Mouse (Mus musculus) forebrain, embryonic 12.5 days (tissue): ENCODE measurements around the gene Ssc4d. TPM values are rescaled to one million over a fixed set of nuclear protein-coding genes. Genes with fewer than 3 reads are reported as not detected.

Source experiments
- ATAC-seq: fragments of 200-750 bp; cut with Nextera tagmentation; 2 replicates; pipeline ENCODE4 v1.8.0; 2017; ENCODE audit warnings: moderate TSS enrichment; ENCODE audit not compliant: low FRiP score
- H3K27ac ChIP-seq: fragments of 300-500 bp; sonication (generic); 2 replicates; pipeline ENCODE4 v1.5.1; 2016; ENCODE audit warnings: mild to moderate bottlenecking
- H3K27me3 ChIP-seq: fragments of 300-500 bp; sonication (generic); 2 replicates; pipeline ENCODE4 v1.6.1; 2016; ENCODE audit warnings: mild to moderate bottlenecking
- H3K36me3 ChIP-seq: fragments of 300-500 bp; sonication (generic); replicated peaks from 2 replicates; pipeline ENCODE4 v1.6.1; 2016; ENCODE audit warnings: mild to moderate bottlenecking
- H3K4me1 ChIP-seq: fragments of 300-500 bp; sonication (generic); 2 replicates; pipeline ENCODE4 v1.6.1; 2016
- H3K4me2 ChIP-seq: fragments of 300-500 bp; sonication (generic); 2 replicates; pipeline ENCODE4 v1.6.1; 2016; ENCODE audit warnings: mild to moderate bottlenecking, moderate library complexity
- H3K4me3 ChIP-seq: fragments of 300-500 bp; sonication (generic); replicated peaks from 2 replicates; pipeline ENCODE4 v1.5.1; 2016; ENCODE audit warnings: mild to moderate bottlenecking
- H3K9ac ChIP-seq: fragments of 300-500 bp; sonication (generic); 2 replicates; pipeline ENCODE4 v1.6.1; 2016; ENCODE audit warnings: mild to moderate bottlenecking
- H3K9me3 ChIP-seq: fragments of 300-500 bp; sonication (generic); 2 replicates; pipeline ENCODE4 v1.6.1; 2016
- WGBS: fragments of 180-500 bp; shearing (Covaris S2); methylation state at CpG from one replicate; pipeline ENCODE4 v1.1.7; 2016; 5-methylcytosine and 5-hydroxymethylcytosine counted together
- polyA plus RNA-seq: library from polyadenylated mRNA; unstranded; fragments of >200 nt; fragmentation: Nextera tagmentation; extraction: Ambion mirVana; gene quantifications from 2 replicates; pipeline ENCODE4 v1.2.1, GENCODE M21; 2016

Gene Ssc4d
- polyA plus RNA-seq, 1 experiment from 2014 or later, result 1.1 TPM

DNA sequence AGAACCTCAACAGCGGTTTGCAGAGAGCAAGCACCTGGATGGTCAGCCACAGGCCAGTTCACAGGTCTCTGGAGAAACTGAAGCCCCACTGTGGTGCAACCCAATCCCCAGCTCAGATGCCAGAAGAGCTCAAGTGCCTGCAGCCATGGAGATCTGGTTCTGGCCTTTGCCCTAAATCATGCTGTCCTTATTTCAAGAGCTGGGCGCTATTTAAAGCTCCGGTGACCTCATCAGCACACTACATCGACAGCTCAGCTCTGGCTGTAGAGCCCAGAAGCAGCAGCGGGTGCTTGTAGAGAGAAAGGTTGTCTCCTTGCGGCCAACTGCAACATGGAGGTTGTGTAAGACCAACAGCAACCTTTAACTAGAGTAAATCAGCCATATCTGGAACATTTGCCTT, 60.2 kb downstream of the Ssc4d start:
- H3K9ac ChIP-seq, result no peak overlapping the region
- peaks cover 2% of the 10 kb centered on the region; the same call in 1 of the 2 replicates for H3K4me1 ChIP-seq
- WGBS, result 96% methylated on average over 6 of the region's 6 CpGs
- no peaks in the 10 kb centered on the region for H3K9me3 ChIP-seq
- ATAC-seq, result no peak
- H3K4me2 ChIP-seq, result no peak overlapping the region
- no peak overlapping the region for H3K4me3 ChIP-seq
- H3K27me3 ChIP-seq, result no peaks in the 10 kb centered on the region
- H3K36me3 ChIP-seq, result peaks cover 83% of the 10 kb centered on the region
- H3K27ac ChIP-seq, result no peak overlapping the region

DNA sequence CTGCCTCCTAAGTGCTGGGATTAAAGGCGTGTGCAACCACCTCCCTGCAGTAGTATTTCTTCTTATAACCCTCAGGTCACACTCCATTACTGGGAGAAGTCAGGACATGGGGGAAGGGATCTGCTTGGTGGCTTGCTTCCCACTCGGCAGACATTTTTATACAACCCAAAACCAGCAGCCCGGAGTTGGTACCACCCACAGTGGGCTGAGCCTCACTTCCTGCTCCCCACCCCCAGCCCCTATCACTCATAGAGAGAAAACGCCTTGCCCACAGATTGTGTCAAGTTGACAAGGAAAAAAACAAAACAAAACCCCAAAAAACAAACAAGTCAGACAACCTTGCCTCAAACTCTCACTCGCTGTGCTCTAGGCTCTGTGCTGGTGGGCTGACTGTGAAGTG, 61.1 kb downstream of the Ssc4d start:
- H3K9ac ChIP-seq, result no peak overlapping the region
- peaks cover 81% of the 10 kb centered on the region for H3K36me3 ChIP-seq
- no peak for ATAC-seq
- no peaks in the 10 kb centered on the region for H3K9me3 ChIP-seq
- H3K4me3 ChIP-seq, result no peak overlapping the region
- H3K27me3 ChIP-seq, result no peaks in the 10 kb centered on the region
- H3K27ac ChIP-seq, result no peak overlapping the region
- H3K4me2 ChIP-seq, result no peak overlapping the region
- WGBS, result 89% methylated on average over 5 of the region's 5 CpGs
- peaks cover 6% of the 10 kb centered on the region for H3K4me1 ChIP-seq

DNA sequence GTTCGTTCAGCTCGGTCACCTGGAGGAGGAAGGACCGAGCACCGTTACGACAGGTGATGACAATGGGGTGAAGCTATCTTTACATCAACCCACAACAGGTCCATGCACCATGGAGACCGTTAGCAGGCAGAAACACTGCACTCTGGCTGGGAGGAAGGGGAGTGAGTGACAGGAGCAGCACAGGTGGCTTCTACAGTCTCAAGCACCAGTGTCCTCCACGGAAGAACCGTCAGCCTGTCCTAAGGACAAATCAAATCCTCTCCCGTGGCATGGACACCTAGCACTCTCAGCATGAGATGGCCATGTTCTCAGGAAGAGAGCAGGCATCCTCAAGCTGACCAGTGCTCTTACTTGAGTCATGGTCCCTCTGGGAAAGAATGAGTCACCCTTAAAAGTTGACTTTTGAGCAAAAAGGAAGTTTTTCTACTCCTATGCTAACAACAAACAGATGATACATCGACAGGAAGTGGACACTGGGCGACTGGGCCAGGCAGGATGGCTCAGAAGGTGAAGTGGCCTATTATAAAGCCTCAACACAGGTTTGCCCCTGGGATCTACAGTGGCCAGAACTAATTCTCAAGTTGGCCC, 62.6 kb downstream of the Ssc4d start:
- no peak for ATAC-seq
- Histone ChIP-seq H3K9ac (no peak overlapping the region), H3K4me2 (no peak overlapping the region), H3K4me3 (no peak overlapping the region), H3K9me3 (no peaks in the 10 kb centered on the region), H3K27me3 (no peaks in the 10 kb centered on the region), H3K27ac (no peak overlapping the region), H3K4me1 (peaks cover 9% of the 10 kb centered on the region), H3K36me3 (peaks cover 81% of the 10 kb centered on the region)
- WGBS, result 92% methylated on average over 11 of the region's 11 CpGs

DNA sequence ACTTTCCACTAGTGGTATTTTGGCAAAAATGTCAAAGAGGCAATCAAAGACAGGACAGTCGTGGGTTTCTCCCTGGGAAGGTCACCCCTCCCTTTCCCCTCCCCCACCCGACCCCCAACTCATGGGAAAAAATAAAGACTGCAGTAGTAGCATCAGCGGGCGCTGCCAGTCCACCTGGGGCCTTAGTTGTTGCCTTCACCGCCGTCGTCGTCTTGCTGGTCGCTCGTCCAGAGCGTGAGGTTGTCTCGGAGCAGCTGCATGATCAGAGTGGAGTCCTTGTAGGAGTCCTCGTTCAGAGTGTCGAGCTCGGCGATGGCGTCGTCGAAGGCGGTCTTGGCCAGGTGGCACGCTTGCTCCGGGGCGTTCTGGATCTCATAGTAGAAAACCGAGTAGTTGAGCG, 63.5 kb downstream of the Ssc4d start:
- Histone ChIP-seq H3K4me1 (peaks cover 9% of the 10 kb centered on the region), H3K27me3 (no peaks in the 10 kb centered on the region), H3K9ac (no peak overlapping the region), H3K9me3 (no peaks in the 10 kb centered on the region), H3K36me3 (peaks cover 76% of the 10 kb centered on the region), H3K4me3 (no peak overlapping the region), H3K4me2 (no peak overlapping the region), H3K27ac (no peak overlapping the region)
- ATAC-seq, result no peak
- 94% methylated on average over 25 of the region's 25 CpGs for WGBS

Other genes with a start within 250 kb of the Ssc4d start
- gene Tmem120a, start 230.1 kb downstream of the Ssc4d start, polyA plus RNA-seq, result 47.1 and 54.2 TPM in 2 replicates
- 0.29 TPM in 1 of 2 replicates, not detected in the other for gene Styxl1, start 196.1 kb downstream of the Ssc4d start, polyA plus RNA-seq
- gene Mdh2, start 196.1 kb downstream of the Ssc4d start, polyA plus RNA-seq, result 520 and 524 TPM in 2 replicates
- 30.3 and 37.6 TPM in 2 replicates for gene Srrm3, start 167.6 kb downstream of the Ssc4d start, polyA plus RNA-seq
- 7.8 and 10.7 TPM in 2 replicates for gene Hspb1, start 86.6 kb downstream of the Ssc4d start, polyA plus RNA-seq
- gene Ywhag, start 39.9 kb downstream of the Ssc4d start, polyA plus RNA-seq, result 410 and 460 TPM in 2 replicates
- 0.28 TPM in 1 of 2 replicates, not detected in the other for gene Zp3, start 5.6 kb upstream of the Ssc4d start, polyA plus RNA-seq
- gene Dtx2, start 20.3 kb upstream of the Ssc4d start, polyA plus RNA-seq, result 29.7 and 32.9 TPM in 2 replicates
- gene Upk3b, start 64.0 kb upstream of the Ssc4d start, polyA plus RNA-seq, result not detected in 2 replicates
- 0.32 and 0.92 TPM in 2 replicates for gene Upk3bl, start 80.0 kb upstream of the Ssc4d start, polyA plus RNA-seq
- 6.2 and 8.0 TPM in 2 replicates for gene Rasa4, start 109.4 kb upstream of the Ssc4d start, polyA plus RNA-seq
- gene Polr2j, start 142.1 kb upstream of the Ssc4d start, polyA plus RNA-seq, result 246 and 256 TPM in 2 replicates
- gene Lrwd1, start 161.5 kb upstream of the Ssc4d start, polyA plus RNA-seq, result 44.2 and 46.1 TPM in 2 replicates
- 20.6 and 21.9 TPM in 2 replicates for gene Alkbh4, start 161.6 kb upstream of the Ssc4d start, polyA plus RNA-seq
- gene Orai2, start 196.2 kb upstream of the Ssc4d start, polyA plus RNA-seq, result 14.7 TPM in 2 replicates
- gene Prkrip1, start 224.4 kb upstream of the Ssc4d start, polyA plus RNA-seq, result 71.0 and 80.1 TPM in 2 replicates